Mouse (Mus musculus): ENCODE measurements around the gene Crmp1.

- TF ChIP-seq CTCF (IDR thresholded peaks at IDR 0.05; ENCODE audit: low read depth) (no peak), EP300 (IDR thresholded peaks at IDR 0.05; ENCODE audit: low read depth) (no peak)
Measured at GRCm38 (mm10) chr5:37243169-37243886, 1.6 kb downstream of the Crmp1 start.
